Mouse (Mus musculus): ENCODE data around the gene Hyal2.

DNA sequence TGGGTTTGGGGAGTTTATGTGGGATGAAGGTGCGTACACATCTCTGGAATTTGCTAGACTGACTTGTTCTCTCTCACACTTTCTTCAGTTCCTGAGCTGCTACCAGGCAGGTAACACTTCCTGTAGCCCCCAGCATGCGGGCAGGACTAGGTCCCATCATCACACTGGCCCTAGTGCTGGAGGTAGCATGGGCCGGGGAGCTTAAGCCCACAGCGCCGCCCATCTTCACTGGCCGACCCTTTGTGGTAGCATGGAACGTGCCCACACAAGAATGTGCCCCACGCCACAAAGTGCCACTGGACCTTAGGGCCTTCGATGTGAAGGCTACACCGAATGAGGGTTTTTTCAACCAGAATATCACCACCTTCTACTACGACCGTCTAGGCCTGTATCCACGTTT, 2.3 kb downstream of the Hyal2 start:
- no peak for TF ChIP-seq CTCF (IDR thresholded peaks at IDR 0.05; ENCODE audit: insufficient read depth, low read depth, low read length)
- no peak for TF ChIP-seq POLR2A (IDR thresholded peaks at IDR 0.05; ENCODE audit: insufficient read depth, low read depth, low read length)

Data from olfactory bulb, adult 2 months (tissue).